Mouse (Mus musculus) MEL (cell line): Measurements from ENCODE around the gene Macf1. TPM values are rescaled to one million over a fixed set of nuclear protein-coding genes. Genes with fewer than 3 reads are reported as not detected.

ENCODE experiments used
- DNase-seq: peaks from one replicate; pipeline ENCODE4 v3.0.0; 2011; ENCODE audit warnings: low read depth, low spot score
- H3K27ac ChIP-seq: 2 replicates; pipeline ENCODE4 v1.5.1; 2012; ENCODE audit warnings: low read depth, mild to moderate bottlenecking, control low read depth, low read length, moderate library complexity; ENCODE audit not compliant: control insufficient read depth
- H3K27me3 ChIP-seq, 2 experiments: fragments of 150-350 bp in 1 of 2; sonication (generic) in 1 of 2; 2 replicates each; pipeline ENCODE4 v1.6.1; 2012; ENCODE audit warnings: low read length in 2 of 2, mild to moderate bottlenecking in 2 of 2, improper control_type of control experiment in 1 of 2, moderate library complexity in 1 of 2; ENCODE audit not compliant: insufficient read depth in 2 of 2, control insufficient read depth in 1 of 2
- H3K36me3 ChIP-seq, 2 experiments: 2 replicates each; pipeline ENCODE4 v1.6.1; 2012 to 2014; ENCODE audit warnings: low read length in 2 of 2, improper control_type of control experiment in 1 of 2, inconsistent platforms in 1 of 2, mild to moderate bottlenecking in 1 of 2; ENCODE audit not compliant: insufficient read depth in 2 of 2, control insufficient read depth in 1 of 2
- H3K4me1 ChIP-seq, 2 experiments: fragments of 150-350 bp in 1 of 2; sonication (generic) in 1 of 2; 2 replicates each; pipeline ENCODE4 v1.6.1; 2012; ENCODE audit warnings: low read length in 2 of 2, improper control_type of control experiment in 1 of 2, mild to moderate bottlenecking in 1 of 2; ENCODE audit not compliant: insufficient read depth in 2 of 2, control insufficient read depth in 1 of 2
- H3K4me3 ChIP-seq, 2 experiments: fragments of 150-350 bp in 1 of 2; sonication (generic) in 1 of 2; 2 replicates each; pipeline ENCODE4 v1.5.1; 2012; ENCODE audit warnings: low read depth in 2 of 2, low read length in 2 of 2, mild to moderate bottlenecking in 2 of 2, moderate library complexity in 2 of 2, control low read depth in 1 of 2, improper control_type of control experiment in 1 of 2; ENCODE audit not compliant: control insufficient read depth in 1 of 2, insufficient read depth in 1 of 2
- H3K79me2 ChIP-seq: 2 replicates; pipeline ENCODE4 v1.6.1; 2012; ENCODE audit warnings: mild to moderate bottlenecking, low read length, moderate library complexity; ENCODE audit not compliant: control insufficient read depth, poor library complexity, insufficient read depth
- H3K9ac ChIP-seq: 2 replicates; pipeline ENCODE4 v1.6.1; 2012; ENCODE audit warnings: low read depth, mild to moderate bottlenecking, control low read depth, low read length, moderate library complexity; ENCODE audit not compliant: control insufficient read depth, poor library complexity, severe bottlenecking
- H3K9me3 ChIP-seq: fragments of 150-350 bp; sonication (generic); replicated peaks from 2 replicates; pipeline ENCODE4 v1.6.1; 2012; ENCODE audit warnings: mild to moderate bottlenecking, low read length, improper control_type of control experiment, moderate library complexity; ENCODE audit not compliant: insufficient read depth
- CTCF ChIP-seq, 3 experiments: IDR thresholded peaks in 2 of 3; conservative IDR thresholded peaks in 1 of 3; 2 replicates each; pipeline ENCODE4 v1.5.1; 2011 to 2012; ENCODE audit warnings: low read length in 3 of 3, low read depth in 2 of 3, mild to moderate bottlenecking in 2 of 3, improper control_type of control experiment in 1 of 3, inconsistent platforms in 1 of 3, mixed read lengths in 1 of 3, moderate library complexity in 1 of 3; ENCODE audit not compliant: control insufficient read depth in 1 of 3, insufficient read depth in 1 of 3, poor library complexity in 1 of 3, severe bottlenecking in 1 of 3
- EP300 ChIP-seq, 2 experiments: IDR thresholded peaks; 2 replicates each; pipeline ENCODE4 v1.6.1; 2011; ENCODE audit warnings: improper control_type of control experiment in 2 of 2, low read length in 2 of 2, low read depth in 1 of 2, mild to moderate bottlenecking in 1 of 2
- ETS1 ChIP-seq: IDR thresholded peaks from 2 replicates; pipeline ENCODE4 v1.6.1; 2012; ENCODE audit warnings: low read depth, mild to moderate bottlenecking, inconsistent platforms, low read length, improper control_type of control experiment, moderate library complexity
- GABPA ChIP-seq: IDR thresholded peaks from 2 replicates; pipeline ENCODE4 v1.6.1; 2012; ENCODE audit warnings: low read depth, mild to moderate bottlenecking, inconsistent platforms, low read length, improper control_type of control experiment, moderate library complexity
- JUND ChIP-seq: IDR thresholded peaks from 2 replicates; pipeline ENCODE4 v1.6.1; 2011; ENCODE audit warnings: low read depth, mild to moderate bottlenecking, improper control_type of control experiment, low read length
- KAT2A ChIP-seq: conservative IDR thresholded peaks from 2 replicates; pipeline ENCODE4 v1.6.1; 2012; ENCODE audit warnings: low read depth, low read length, improper control_type of control experiment, inconsistent platforms
- MAFK ChIP-seq: IDR thresholded peaks from 2 replicates; pipeline ENCODE4 v1.6.1; 2011; ENCODE audit warnings: low read depth, mild to moderate bottlenecking, low read length, improper control_type of control experiment, borderline replicate concordance
- MAZ ChIP-seq: IDR thresholded peaks from 2 replicates; pipeline ENCODE4 v1.6.1; 2012; ENCODE audit warnings: low read depth, mild to moderate bottlenecking, inconsistent platforms, low read length, improper control_type of control experiment
- MYB ChIP-seq: IDR thresholded peaks from 2 replicates; pipeline ENCODE4 v1.6.1; 2011; ENCODE audit warnings: mild to moderate bottlenecking, low read depth, low read length, improper control_type of control experiment
- MYC ChIP-seq: IDR thresholded peaks from 2 replicates; pipeline ENCODE4 v1.6.1; 2011; ENCODE audit warnings: low read depth, mild to moderate bottlenecking, low read length, improper control_type of control experiment, moderate library complexity
- NRF1 ChIP-seq: IDR thresholded peaks from 2 replicates; pipeline ENCODE4 v1.6.1; 2014; ENCODE audit warnings: low read depth, mild to moderate bottlenecking, inconsistent platforms, low read length, improper control_type of control experiment, moderate library complexity; ENCODE audit not compliant: poor library complexity, insufficient read depth, severe bottlenecking
- POLR2AphosphoS5 ChIP-seq: IDR thresholded peaks from 2 replicates; pipeline ENCODE4 v1.6.1; 2012; ENCODE audit warnings: low read depth, borderline replicate concordance, mild to moderate bottlenecking, inconsistent platforms, low read length, moderate library complexity, mixed read lengths
- RAD21 ChIP-seq: IDR thresholded peaks from 2 replicates; pipeline ENCODE4 v1.6.1; 2011; ENCODE audit warnings: mild to moderate bottlenecking, low read depth, low read length, improper control_type of control experiment
- RCOR1 ChIP-seq: IDR thresholded peaks from 2 replicates; pipeline ENCODE4 v1.6.1; 2012; ENCODE audit warnings: low read depth, mild to moderate bottlenecking, inconsistent platforms, low read length, improper control_type of control experiment
- SIN3A ChIP-seq: IDR thresholded peaks from 2 replicates; pipeline ENCODE4 v1.6.1; 2012; ENCODE audit warnings: low read length, improper control_type of control experiment, inconsistent platforms
- SMC3 ChIP-seq: IDR thresholded peaks from 2 replicates; pipeline ENCODE4 v1.6.1; 2011; ENCODE audit warnings: low read depth, low read length, improper control_type of control experiment
- TAL1 ChIP-seq: IDR thresholded peaks from 2 replicates; pipeline ENCODE4 v1.6.1; 2012; ENCODE audit warnings: mild to moderate bottlenecking, inconsistent platforms, low read length, moderate library complexity, mixed read lengths
- ZC3H11A ChIP-seq: IDR thresholded peaks from 2 replicates; pipeline ENCODE4 v1.6.1; 2012; ENCODE audit warnings: low read depth, mild to moderate bottlenecking, inconsistent platforms, low read length, improper control_type of control experiment
- ZKSCAN1 ChIP-seq: IDR thresholded peaks from 2 replicates; pipeline ENCODE4 v1.6.1; 2012; ENCODE audit warnings: low read depth, mild to moderate bottlenecking, inconsistent platforms, low read length, improper control_type of control experiment, moderate library complexity
- ZMIZ1 ChIP-seq: IDR thresholded peaks from 2 replicates; pipeline ENCODE4 v1.6.1; 2012; ENCODE audit warnings: low read depth, mild to moderate bottlenecking, inconsistent platforms, low read length, improper control_type of control experiment, moderate library complexity
- polyA plus RNA-seq, 2 experiments: library from polyadenylated mRNA; stranded (reverse) in 1 of 2; unstranded in 1 of 2; fragments of >175 nt in 1 of 2; fragments of >200 nt in 1 of 2; gene quantifications; 2 replicates each; pipeline versions ENCODE4 v1.2.1 to v1.2.4; 2012; ENCODE audit warnings: low replicate concordance in 2 of 2, low read depth in 1 of 2; ENCODE audit not compliant: insufficient read length in 2 of 2, insufficient read depth in 1 of 2, missing spikeins in 1 of 2
- total RNA-seq: library from RNA; depleted of rRNA; stranded (reverse); fragments of 300-350 nt; gene quantifications from 2 replicates; pipeline ENCODE4 v1.2.3, GENCODE M21; 2012

Gene Macf1
- total and polyA plus RNA-seq, 3 experiments = 18.5 to 71.4 (median 60.8) TPM

DNA sequence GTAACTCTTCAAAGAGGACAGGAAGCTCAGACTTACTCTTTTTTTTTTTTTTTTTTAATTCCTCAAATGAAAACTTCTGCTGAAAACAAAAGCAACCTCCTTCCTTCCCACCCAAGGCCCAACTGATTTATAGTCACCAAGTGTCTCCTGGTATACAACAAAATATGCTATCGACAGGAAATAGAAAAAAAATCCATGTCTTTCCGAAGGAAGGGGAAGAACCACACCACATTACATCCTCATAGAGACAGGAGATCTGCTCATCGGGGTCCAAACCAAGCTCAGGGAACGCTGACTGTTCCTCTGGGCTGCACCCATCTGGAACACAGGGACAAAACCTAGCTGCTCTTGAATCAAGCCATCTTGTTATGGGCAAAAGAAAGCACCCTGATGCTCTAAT lies 50.3 kb downstream of the Macf1 start:
- H3K27ac ChIP-seq = no peak overlapping the region

DNA sequence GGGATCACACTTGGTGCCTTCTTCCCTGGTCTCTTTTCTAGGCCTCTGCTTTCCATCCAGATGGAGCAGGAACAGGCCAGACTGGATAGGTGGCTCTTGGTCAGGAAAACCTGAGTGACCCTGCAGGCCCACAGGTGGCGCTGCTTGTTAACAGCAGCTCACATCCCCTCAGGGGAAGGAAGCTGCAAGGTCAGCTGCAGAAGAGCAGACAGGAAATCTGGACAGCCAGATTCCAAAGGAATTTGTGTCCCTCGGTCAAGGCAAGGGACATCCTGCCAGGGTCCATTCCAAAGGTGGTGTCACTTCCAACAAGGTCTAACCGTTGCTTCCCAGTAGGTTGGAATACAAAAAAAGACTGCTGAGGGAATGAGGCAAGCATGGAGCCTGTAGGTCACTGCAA lies 50.8 kb downstream of the Macf1 start:
- H3K27ac ChIP-seq = no peak overlapping the region
- H3K4me3 ChIP-seq = no peak overlapping the region
- H3K9ac ChIP-seq = no peak overlapping the region
- peaks cover 0 to 2% of the 10 kb centered on the region in 2 experiments; a peak in 1 of 4 replicates for H3K4me1 ChIP-seq
- TF ChIP-seq RCOR1 = no peak
- no peak for TF ChIP-seq GABPA
- no peak for TF ChIP-seq ZC3H11A
- TF ChIP-seq MYB = no peak
- peak; percentile 35 to 62 (median 61); a peak in 5 of 6 replicates for TF ChIP-seq CTCF (IDR thresholded peaks at IDR 0.05 in 2 of 3, conservative IDR thresholded peaks at IDR 0.05 in 1 of 3; ENCODE audit: control insufficient read depth in 1 of 3, insufficient read depth in 1 of 3, low read depth in 2 of 3, low read length in 3 of 3, poor library complexity in 1 of 3, severe bottlenecking in 1 of 3)
- TF ChIP-seq EP300 (IDR thresholded peaks at IDR 0.05; ENCODE audit: low read depth in 1 of 2, low read length in 2 of 2) = no peak
- TF ChIP-seq MYC = no peak
- no peak for TF ChIP-seq JUND
- no peak for TF ChIP-seq MAZ
- TF ChIP-seq MAFK = no peak
- no peak for TF ChIP-seq KAT2A
- peak; percentile 46 for TF ChIP-seq SMC3
- no peak for TF ChIP-seq ETS1
- peak; percentile 44 for TF ChIP-seq RAD21
- no peak for TF ChIP-seq POLR2AphosphoS5
- TF ChIP-seq ZKSCAN1 = no peak
- TF ChIP-seq TAL1 = no peak
- no peak for TF ChIP-seq SIN3A
- TF ChIP-seq ZMIZ1 = no peak
- H3K79me2 ChIP-seq = no peaks in the 10 kb centered on the region
- DNase-seq = peak; percentile 21
- H3K36me3 ChIP-seq = 0 out of 4 replicates have a peak, but pooled peaks cover 0 to 2% of the 10 kb centered on the region in 2 experiments
- no peaks in the 10 kb centered on the region for H3K9me3 ChIP-seq
- H3K27me3 ChIP-seq = no peaks in the 10 kb centered on the region; a peak in 2 of 4 replicates

More for the DNA sequence above, 50.3 kb downstream of the Macf1 start:
- H3K4me1 ChIP-seq = peaks cover 0 to 2% of the 10 kb centered on the region in 2 experiments; a peak in 1 of 4 replicates
- no peak for TF ChIP-seq NRF1
- H3K79me2 ChIP-seq = no peaks in the 10 kb centered on the region
- no peaks in the 10 kb centered on the region; a peak in 2 of 4 replicates for H3K27me3 ChIP-seq
- 0 out of 4 replicates have a peak, but pooled peaks cover 0 to 2% of the 10 kb centered on the region in 2 experiments for H3K36me3 ChIP-seq
- no peak overlapping the region for H3K4me3 ChIP-seq
- no peak for DNase-seq
- H3K9ac ChIP-seq = no peak overlapping the region
- H3K9me3 ChIP-seq = no peaks in the 10 kb centered on the region
